Mouse (Mus musculus) liver, adult 2 months (tissue): ENCODE measurements around the gene Ccdc57. TPM values are rescaled to one million over a fixed set of nuclear protein-coding genes. Genes with fewer than 3 reads are reported as not detected.

Experiments used
- DNase-seq: peaks from one replicate; pipeline ENCODE4 v3.0.0-alpha.2; 2011; ENCODE audit warnings: low read depth, low spot score; ENCODE audit errors: extremely low read depth
- H3K27ac ChIP-seq: fragments of 200-500 bp; replicated peaks from 2 replicates; pipeline ENCODE4 v1.5.1; 2012; ENCODE audit warnings: low read depth, mild to moderate bottlenecking, control low read depth, inconsistent platforms, low read length; ENCODE audit not compliant: insufficient read depth
- H3K27me3 ChIP-seq: fragments of 200-500 bp; 2 replicates; pipeline ENCODE4 v1.6.1; 2012; ENCODE audit warnings: mild to moderate bottlenecking, moderate library complexity, low read length, inconsistent platforms; ENCODE audit not compliant: control insufficient read depth, insufficient read depth
- H3K36me3 ChIP-seq: fragments of 200-500 bp; 2 replicates; pipeline ENCODE4 v1.6.1; 2012; ENCODE audit warnings: low read length, inconsistent platforms; ENCODE audit not compliant: control insufficient read depth, insufficient read depth
- H3K4me1 ChIP-seq: fragments of 200-500 bp; 2 replicates; pipeline ENCODE4 v1.6.1; 2011; ENCODE audit warnings: low read length; ENCODE audit not compliant: control insufficient read depth, insufficient read depth
- H3K4me3 ChIP-seq: fragments of 200-500 bp; 2 replicates; pipeline ENCODE4 v1.5.1; 2011; ENCODE audit warnings: low read depth, mild to moderate bottlenecking, control low read depth, low read length, moderate library complexity; ENCODE audit not compliant: insufficient read depth
- H3K79me2 ChIP-seq: fragments of 200-500 bp; 2 replicates; pipeline ENCODE4 v1.6.1; 2012; ENCODE audit warnings: inconsistent platforms, mild to moderate bottlenecking, low read length, moderate library complexity; ENCODE audit not compliant: control insufficient read depth, insufficient read depth
- H3K9ac ChIP-seq: fragments of 200-500 bp; 2 replicates; pipeline ENCODE4 v1.6.1; 2012; ENCODE audit warnings: low read depth, mild to moderate bottlenecking, control low read depth, inconsistent platforms, low read length
- CTCF ChIP-seq: fragments of 200-500 bp; IDR thresholded peaks from 2 replicates; pipeline ENCODE4 v1.5.1; 2011; ENCODE audit warnings: low read depth, low read length, control low read depth
- POLR2A ChIP-seq: fragments of 200-500 bp; IDR thresholded peaks from 2 replicates; pipeline ENCODE4 v1.6.1; 2011; ENCODE audit warnings: low read length, control low read depth; ENCODE audit not compliant: insufficient read depth; ENCODE audit errors: extremely low read depth
- WGBS: fragments of 180-500 bp; shearing (Covaris S2); methylation state at CpG from one replicate; pipeline ENCODE4 v1.1.7; 2018; 5-methylcytosine and 5-hydroxymethylcytosine counted together
- polyA plus RNA-seq: library from polyadenylated mRNA; depleted of rRNA; stranded (reverse); fragments of >200 nt; gene quantifications from 2 replicates; pipeline ENCODE4 v1.2.3, GENCODE M21; 2012
- total RNA-seq: library from RNA; depleted of rRNA; stranded (reverse); fragments of >200 nt; gene quantifications from 2 replicates; pipeline ENCODE4 v1.2.3, GENCODE M21; 2014

The Ccdc57 gene
- total and polyA plus RNA-seq, 2 experiments = 1.1 to 2.3 TPM

GRCm38 (mm10) chr11:120812068-120812467 is 120.6 kb downstream of the Ccdc57 start:
- no peak for TF ChIP-seq CTCF
- no peak for TF ChIP-seq POLR2A
- WGBS = 94% methylated on average over 16 of the region's 16 CpGs
- H3K79me2 ChIP-seq = no peaks in the 10 kb centered on the region
- DNase-seq = no peak
- no peak overlapping the region for H3K9ac ChIP-seq
- H3K27me3 ChIP-seq = no peaks in the 10 kb centered on the region
- no peaks in the 10 kb centered on the region for H3K4me1 ChIP-seq
- H3K36me3 ChIP-seq = peaks cover 79% of the 10 kb centered on the region
- H3K4me3 ChIP-seq = no peak overlapping the region
- no peak overlapping the region for H3K27ac ChIP-seq

GRCm38 (mm10) chr11:120808010-120808409 is 124.7 kb downstream of the Ccdc57 start:
- Histone ChIP-seq H3K4me3 (no peak overlapping the region), H3K36me3 (peaks cover 50% of the 10 kb centered on the region), H3K27me3 (no peaks in the 10 kb centered on the region), H3K79me2 (no peaks in the 10 kb centered on the region), H3K4me1 (no peaks in the 10 kb centered on the region; the same call in 1 of the 2 replicates), H3K27ac (no peak overlapping the region), H3K9ac (no peak overlapping the region)
- WGBS = 80% methylated on average over 12 of the region's 12 CpGs
- TF ChIP-seq POLR2A (no peak), CTCF (no peak)
- DNase-seq = no peak

DNA sequence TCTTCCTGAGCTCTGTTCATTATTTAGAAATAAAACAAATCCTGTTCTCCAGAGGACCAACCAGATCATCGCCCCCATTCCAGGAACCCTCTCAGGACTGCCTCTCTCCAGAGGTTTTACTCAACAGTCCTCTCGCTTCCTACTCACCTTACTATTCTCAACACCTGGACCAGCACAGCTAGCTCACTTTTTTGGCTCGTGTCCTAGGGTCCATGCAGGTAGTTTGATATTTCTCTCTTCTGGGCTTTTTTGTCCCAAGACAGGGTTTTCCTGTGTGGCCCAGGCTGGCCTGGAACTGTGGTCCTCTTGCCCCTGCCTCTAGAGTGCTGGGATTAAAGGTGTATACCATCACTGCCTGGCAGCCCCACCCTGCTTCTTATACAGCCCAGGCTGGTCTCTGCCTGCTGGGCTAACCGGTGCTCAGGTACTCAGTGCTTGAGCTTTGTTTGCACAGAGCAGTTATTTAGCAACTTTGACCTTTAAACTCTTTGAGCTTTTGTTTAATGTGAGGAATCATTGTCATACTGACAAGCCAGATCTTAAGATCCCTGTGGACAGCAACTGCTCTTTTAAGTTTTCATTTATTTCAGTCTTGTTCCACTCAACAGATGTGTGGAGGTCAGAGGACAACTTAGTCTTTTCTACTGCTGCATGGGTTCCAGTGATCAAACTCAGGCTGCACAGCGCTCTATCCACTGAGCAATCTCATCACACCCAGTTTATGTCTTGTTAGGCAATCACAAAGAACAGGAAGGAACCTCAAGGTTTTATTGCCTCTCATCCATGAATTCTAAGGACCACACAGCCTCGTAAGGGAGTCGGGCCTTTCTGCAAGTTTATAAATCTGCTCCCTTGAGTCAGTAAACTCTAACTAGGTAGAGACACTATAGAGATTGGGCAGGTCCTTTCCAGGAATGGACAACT is 127.0 kb downstream of the Ccdc57 start:
- no peak overlapping the region for H3K9ac ChIP-seq
- H3K79me2 ChIP-seq = no peaks in the 10 kb centered on the region
- H3K27ac ChIP-seq = 0 out of 2 replicates have a peak overlapping the region, but pooled peaks have one; percentile 1
- TF ChIP-seq CTCF (no peak), POLR2A (no peak)
- H3K27me3 ChIP-seq = no peaks in the 10 kb centered on the region
- no peak overlapping the region for H3K4me3 ChIP-seq
- H3K36me3 ChIP-seq = peaks cover 31% of the 10 kb centered on the region
- peak; percentile 82 for DNase-seq
- H3K4me1 ChIP-seq = peaks cover 2% of the 10 kb centered on the region; the same call in 1 of the 2 replicates
- WGBS = 70% methylated on average over 7 of the region's 7 CpGs

GRCm38 (mm10) chr11:120804769-120805168 is 127.9 kb downstream of the Ccdc57 start:
- Histone ChIP-seq H3K27ac (no peak overlapping the region), H3K27me3 (no peaks in the 10 kb centered on the region), H3K9ac (no peak overlapping the region), H3K36me3 (peaks cover 23% of the 10 kb centered on the region), H3K79me2 (no peaks in the 10 kb centered on the region), H3K4me1 (peaks cover 5% of the 10 kb centered on the region; the same call in 1 of the 2 replicates), H3K4me3 (no peak overlapping the region)
- TF ChIP-seq POLR2A = no peak
- TF ChIP-seq CTCF = no peak
- 55% methylated on average over 4 of the region's 4 CpGs for WGBS
- DNase-seq = no peak

DNA sequence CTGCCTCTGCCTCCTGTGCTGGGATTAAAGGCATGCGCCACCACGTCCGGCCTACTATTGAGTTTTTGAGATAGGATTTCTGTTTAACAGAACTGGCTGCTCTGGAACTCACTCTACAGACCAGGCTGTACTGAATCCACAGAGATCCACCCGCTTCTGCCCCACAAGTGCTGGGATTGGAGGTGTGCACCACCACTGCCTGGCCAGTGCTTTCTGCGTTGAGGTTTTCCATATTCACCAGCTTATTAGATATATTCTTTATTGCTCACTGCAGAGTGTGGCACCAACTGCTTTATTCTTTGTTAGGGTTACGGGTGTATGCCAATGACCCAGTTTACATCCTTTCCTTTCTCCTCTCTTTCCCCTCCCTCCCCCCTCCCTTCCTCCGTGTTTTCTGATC is 128.4 kb downstream of the Ccdc57 start:
- Histone ChIP-seq H3K27me3 (no peaks in the 10 kb centered on the region), H3K36me3 (peaks cover 20% of the 10 kb centered on the region), H3K4me3 (no peak overlapping the region), H3K4me1 (peaks cover 6% of the 10 kb centered on the region; the same call in 1 of the 2 replicates), H3K79me2 (no peaks in the 10 kb centered on the region), H3K9ac (no peak overlapping the region), H3K27ac (no peak overlapping the region)
- DNase-seq = peak; percentile 58
- TF ChIP-seq POLR2A = no peak
- TF ChIP-seq CTCF = no peak
- 38% methylated on average over 7 of the region's 7 CpGs for WGBS
